ENCODE assay signal across 8 mouse cellular contexts in genomic region chr17:31434825-31435325, GRCm38 (mm10). TPM values are rescaled to one million over a fixed set of nuclear protein-coding genes. Genes with fewer than 3 reads are reported as not detected.
DNase-seq lines count a peak whose midpoint lies in the region; ATAC-seq and TF ChIP-seq lines count a peak whose summit lies in the region.
"Had no signal": no experiment of that assay in that cellular context is flagged by ENCODE, and none has a peak within 500 bp of the region (broad histone marks: within the 10 kb centered on the region; RNA-seq: fewer than 3 reads in every experiment).

No protein-coding gene starts in this region.

- H3K9me3 ChIP-seq in E14TG2a.4 (ENCODE audit: low read length): no peaks in the 10 kb centered on the region
- no peaks in the 10 kb centered on the region for H3K9me3 ChIP-seq in ES-Bruce4 (replicated peaks; ENCODE audit: control insufficient read depth, insufficient read depth, low read length, poor library complexity, severe bottlenecking)
- H3K9me3 ChIP-seq in forebrain, embryonic 13.5 days (replicated peaks): no peaks in the 10 kb centered on the region
- H3K9me3 ChIP-seq in limb, embryonic 14.5 days (ENCODE audit: control insufficient read depth, low read length): no peaks in the 10 kb centered on the region

- peak overlapping the region; percentile 27 for H3K4me2 ChIP-seq in forebrain, embryonic 13.5 days
- peak overlapping the region; percentile 39; the same call in 1 of the 2 replicates for H3K4me2 ChIP-seq in limb, embryonic 14.5 days (replicated peaks; ENCODE audit: low read depth, low read length, severe bottlenecking)

- peak overlapping the region; percentile 35 for H3K27ac ChIP-seq in ES-Bruce4 (ENCODE audit: insufficient read depth, low read length)
- peak overlapping the region; percentile 31 for H3K27ac ChIP-seq in forebrain, embryonic 13.5 days
- no peak overlapping the region for H3K27ac ChIP-seq in limb, embryonic 14.5 days (replicated peaks; ENCODE audit: low read depth, low read length)

- H3K36me3 ChIP-seq in E14TG2a.4 (ENCODE audit: insufficient read depth, low read length) (no peaks in the 10 kb centered on the region), ES-Bruce4 (ENCODE audit: control insufficient read depth, insufficient read depth, low read length, poor library complexity, severe bottlenecking) (no peaks in the 10 kb centered on the region)
- peaks cover 8% of the 10 kb centered on the region for H3K36me3 ChIP-seq in forebrain, embryonic 13.5 days (ENCODE audit: poor library complexity, severe bottlenecking)
- H3K36me3 ChIP-seq in limb, embryonic 14.5 days (ENCODE audit: control insufficient read depth, insufficient read depth, low read length): peaks cover 6% of the 10 kb centered on the region; the same call in 1 of the 2 replicates

- no peak for TF ChIP-seq EP300 in ES-Bruce4 (IDR thresholded peaks at IDR 0.05; ENCODE audit: insufficient read depth, low read depth, low read length)

- H3K4me3 ChIP-seq in E14TG2a.4 (replicated peaks; ENCODE audit: low read length) (peak overlapping the region; percentile 51), ES-Bruce4 (ENCODE audit: low read depth, low read length) (peak overlapping the region; percentile 41)
- H3K4me3 ChIP-seq in forebrain, embryonic 13.5 days: no peak overlapping the region
- no peak overlapping the region for H3K4me3 ChIP-seq in limb, embryonic 14.5 days (replicated peaks; ENCODE audit: low read length)

- DNase-seq in limb, embryonic 14.5 days (ENCODE audit: low spot score): no peak
- no peak for DNase-seq in frontal cortex, postnatal 14 days (ENCODE audit: low spot score in 2 of 2)
- no peak for DNase-seq in right cerebral cortex, adult 18-20 months
- DNase-seq: thymus, adult 2 months had no signal

- peaks cover 53% of the 10 kb centered on the region for H3K4me1 ChIP-seq in E14TG2a.4 (replicated peaks; ENCODE audit: low read depth, low read length)
- peaks cover 13% of the 10 kb centered on the region for H3K4me1 ChIP-seq in ES-Bruce4 (ENCODE audit: control insufficient read depth, insufficient read depth, low read length)
- peaks cover 38% of the 10 kb centered on the region for H3K4me1 ChIP-seq in forebrain, embryonic 13.5 days
- peaks cover 28% of the 10 kb centered on the region for H3K4me1 ChIP-seq in limb, embryonic 14.5 days (ENCODE audit: control insufficient read depth, insufficient read depth, low read length)

- TF ChIP-seq CTCF in E14TG2a.4 (conservative IDR thresholded peaks at IDR 0.05; ENCODE audit: low read length): no peak
- no peak for TF ChIP-seq CTCF in ES-Bruce4 (IDR thresholded peaks at IDR 0.05; ENCODE audit: low read depth, low read length)

- no peak overlapping the region for H3K9ac ChIP-seq in ES-Bruce4 (ENCODE audit: low read depth, poor library complexity, severe bottlenecking)
- 0 out of 2 replicates have a peak overlapping the region, but pooled peaks have one; percentile 27 for H3K9ac ChIP-seq in forebrain, embryonic 13.5 days
- H3K9ac ChIP-seq in limb, embryonic 14.5 days (ENCODE audit: low read depth, low read length, severe bottlenecking): 0 out of 2 replicates have a peak overlapping the region, but pooled peaks have one; percentile 5

- no peak for ATAC-seq in forebrain, embryonic 13.5 days
- ATAC-seq in limb, embryonic 14.5 days (ENCODE audit: low FRiP score, low read depth): no peak
- no peak for ATAC-seq in monocyte, adult 5-6 weeks (replicated peaks; ENCODE audit: insufficient number of reproducible peaks, low FRiP score, low TSS enrichment, poor library complexity, severe bottlenecking)

- WGBS in forebrain, embryonic 13.5 days: 9% methylated on average over 8 of the region's 8 CpGs
- 8% methylated on average over 8 of the region's 8 CpGs for WGBS in limb, embryonic 14.5 days

- H3K27me3 ChIP-seq in E14TG2a.4 (ENCODE audit: insufficient read depth, low read length) (no peaks in the 10 kb centered on the region), ES-Bruce4 (ENCODE audit: control insufficient read depth, insufficient read depth, low read length, poor library complexity, severe bottlenecking) (no peaks in the 10 kb centered on the region)
- no peaks in the 10 kb centered on the region for H3K27me3 ChIP-seq in forebrain, embryonic 13.5 days
- H3K27me3 ChIP-seq in limb, embryonic 14.5 days (ENCODE audit: control insufficient read depth, insufficient read depth, low read length): no peaks in the 10 kb centered on the region

- TF ChIP-seq POLR2A in ES-Bruce4 (IDR thresholded peaks at IDR 0.05; ENCODE audit: insufficient read depth, low read length): no peak
- TF ChIP-seq POLR2A in limb, embryonic 14.5 days (IDR thresholded peaks at IDR 0.05; ENCODE audit: borderline replicate concordance, extremely low read depth, insufficient read depth, insufficient read length): no peak

RNA-seq across cellular contexts. Expression of gene Pde9a, which starts 48.9 kb away (rescaled TPM):
- 11.0 and 12.1 TPM in 2 replicates for polyA plus RNA-seq in ES-Bruce4 (2011; ENCODE audit: insufficient read depth, insufficient read length, low read depth, missing spikeins)
- polyA plus RNA-seq in forebrain, embryonic 13.5 days (2015; fragmentation: Nextera tagmentation; extraction: Ambion mirVana): 46.4 and 52.3 TPM in 2 replicates
- 47.3 and 77.7 TPM in 2 replicates for polyA plus RNA-seq in limb, embryonic 14.5 days (2012; rRNA removed)
- 27.2 and 33.5 TPM in 2 replicates for polyA plus RNA-seq in limb, embryonic 14.5 days (2014; fragmentation: Nextera tagmentation; extraction: Ambion mirVana)
- not detected in 3 replicates for total RNA-seq in monocyte, adult 5-6 weeks (2017)

Comparison
In these comparisons a context has a peak if more than half of its experiments do, and no peak if none do; other contexts are left out.
1. H3K4me3 ChIP-seq: peak in E14TG2a.4 (single experiment) and ES-Bruce4 (single experiment); none in forebrain, embryonic 13.5 days (single experiment) and limb, embryonic 14.5 days (single experiment).